Mouse (Mus musculus) midbrain, embryonic 13.5 days (tissue): ENCODE measurements around the gene Lce1h. TPM values are rescaled to one million over a fixed set of nuclear protein-coding genes. Genes with fewer than 3 reads are reported as not detected.

Experiments
- ATAC-seq: fragments of 200-750 bp; cut with Nextera tagmentation; 2 replicates; pipeline ENCODE4 v1.8.0; 2017; ENCODE audit warnings: mild to moderate bottlenecking, moderate TSS enrichment, moderate library complexity
- H3K27ac ChIP-seq: fragments of 300-500 bp; sonication (generic); 2 replicates; pipeline ENCODE4 v1.5.1; 2015; ENCODE audit warnings: inconsistent platforms, mild to moderate bottlenecking, moderate library complexity
- H3K27me3 ChIP-seq: fragments of 300-500 bp; sonication (generic); 2 replicates; pipeline ENCODE4 v1.6.1; 2015; ENCODE audit warnings: mild to moderate bottlenecking, inconsistent platforms
- H3K36me3 ChIP-seq: fragments of 300-500 bp; sonication (generic); 2 replicates; pipeline ENCODE4 v1.6.1; 2015; ENCODE audit warnings: mild to moderate bottlenecking, inconsistent platforms
- H3K4me1 ChIP-seq: fragments of 300-500 bp; sonication (generic); replicated peaks from 2 replicates; pipeline ENCODE4 v1.6.1; 2015; ENCODE audit warnings: inconsistent platforms
- H3K4me2 ChIP-seq: fragments of 300-500 bp; sonication (generic); replicated peaks from 2 replicates; pipeline ENCODE4 v1.6.1; 2015; ENCODE audit warnings: moderate library complexity, mild to moderate bottlenecking, inconsistent platforms
- H3K4me3 ChIP-seq: fragments of 300-500 bp; sonication (generic); replicated peaks from 2 replicates; pipeline ENCODE4 v1.5.1; 2015; ENCODE audit warnings: mild to moderate bottlenecking, inconsistent platforms
- H3K9ac ChIP-seq: fragments of 300-500 bp; sonication (generic); replicated peaks from 2 replicates; pipeline ENCODE4 v1.6.1; 2015; ENCODE audit warnings: mild to moderate bottlenecking, inconsistent platforms
- H3K9me3 ChIP-seq: fragments of 300-500 bp; sonication (generic); 2 replicates; pipeline ENCODE4 v1.6.1; 2016; ENCODE audit warnings: mild to moderate bottlenecking, inconsistent platforms
- WGBS: fragments of 180-500 bp; shearing (Covaris S2); methylation state at CpG from one replicate; pipeline ENCODE4 v1.1.7; 2015; 5-methylcytosine and 5-hydroxymethylcytosine counted together
- polyA plus RNA-seq: library from polyadenylated mRNA; unstranded; fragments of >200 nt; fragmentation: Nextera tagmentation; extraction: Ambion mirVana; gene quantifications from 2 replicates; pipeline ENCODE4 v1.2.1, GENCODE M21; 2015

The Lce1h gene
- polyA plus RNA-seq: not detected in 2 replicates

- Histone ChIP-seq H3K36me3 (no peaks in the 10 kb centered on the region), H3K9ac (no peak within 1 kb of the TSS), H3K27me3 (no peaks in the 10 kb centered on the region), H3K4me1 (no peaks in the 10 kb centered on the region), H3K4me2 (no peak within 1 kb of the TSS), H3K9me3 (no peaks in the 10 kb centered on the region), H3K4me3 (no peak within 1 kb of the TSS), H3K27ac (no peak within 1 kb of the TSS)
- ATAC-seq: no peak
- whole genome bisulfite sequencing: 93% methylated on average over 1 of the region's 1 CpGs
Measured at GRCm38 (mm10) chr3:92764965-92765364, at the start of gene Lce1h. Gene Lce1h (minus strand): TSS chr3:92765065.

GRCm38 (mm10) chr3:92807791-92808190 lies 42.9 kb upstream of the Lce1h start, which contains the start of gene Lce1k:
Gene Lce1k (minus strand): TSS chr3:92807891.
- Histone ChIP-seq H3K9me3 (no peaks in the 10 kb centered on the region), H3K27ac (no peak within 1 kb of the TSS)

GRCm38 (mm10) chr3:92790414-92790813 lies 25.5 kb upstream of the Lce1h start, which contains the start of gene Lce1j:
Gene Lce1j (minus strand): TSS chr3:92790514.
- WGBS: 93% methylated on average over 1 of the region's 1 CpGs
- H3K4me3 ChIP-seq: no peak within 1 kb of the TSS
- no peak for ATAC-seq

More at GRCm38 (mm10) chr3:92807791-92808190, 42.9 kb upstream of the Lce1h start, which contains the start of gene Lce1k:
- H3K27me3 ChIP-seq: no peaks in the 10 kb centered on the region
- H3K9ac ChIP-seq: no peak within 1 kb of the TSS
- no peak within 1 kb of the TSS for H3K4me2 ChIP-seq
- no peak for ATAC-seq
- H3K4me1 ChIP-seq: no peaks in the 10 kb centered on the region
- no peaks in the 10 kb centered on the region for H3K36me3 ChIP-seq
- no peak within 1 kb of the TSS for H3K4me3 ChIP-seq

GRCm38 (mm10) chr3:92778799-92779198 lies 13.9 kb upstream of the Lce1h start, which contains the start of gene Lce1i:
Gene Lce1i (minus strand): TSS chr3:92778899.
- no peak within 1 kb of the TSS for H3K9ac ChIP-seq
- no peak for ATAC-seq
- H3K36me3 ChIP-seq: no peaks in the 10 kb centered on the region
- H3K27me3 ChIP-seq: no peaks in the 10 kb centered on the region
- H3K27ac ChIP-seq: no peak within 1 kb of the TSS
- no peaks in the 10 kb centered on the region for H3K9me3 ChIP-seq
- H3K4me2 ChIP-seq: no peak within 1 kb of the TSS
- H3K4me1 ChIP-seq: no peaks in the 10 kb centered on the region
- H3K4me3 ChIP-seq: no peak within 1 kb of the TSS
- 82% methylated on average over 1 of the region's 1 CpGs for WGBS

More at GRCm38 (mm10) chr3:92790414-92790813, 25.5 kb upstream of the Lce1h start, which contains the start of gene Lce1j:
- Histone ChIP-seq H3K27ac (no peak within 1 kb of the TSS), H3K9me3 (no peaks in the 10 kb centered on the region), H3K9ac (no peak within 1 kb of the TSS), H3K36me3 (no peaks in the 10 kb centered on the region), H3K4me2 (no peak within 1 kb of the TSS), H3K27me3 (no peaks in the 10 kb centered on the region), H3K4me1 (no peaks in the 10 kb centered on the region)

- 24% methylated on average over 3 of the region's 3 CpGs for WGBS
- Histone ChIP-seq H3K27ac (no peak overlapping the region), H3K4me2 (no peak overlapping the region), H3K36me3 (no peaks in the 10 kb centered on the region), H3K9me3 (no peaks in the 10 kb centered on the region), H3K4me1 (no peaks in the 10 kb centered on the region), H3K27me3 (no peaks in the 10 kb centered on the region), H3K4me3 (no peak overlapping the region), H3K9ac (no peak overlapping the region)
- no peak for ATAC-seq
Measured at GRCm38 (mm10) chr3:92771573-92771972, 6.7 kb upstream of the Lce1h start.

GRCm38 (mm10) chr3:92753197-92753596 lies 11.7 kb downstream of the Lce1h start:
- Histone ChIP-seq H3K9ac (no peak overlapping the region), H3K36me3 (no peaks in the 10 kb centered on the region), H3K27me3 (no peaks in the 10 kb centered on the region), H3K9me3 (no peaks in the 10 kb centered on the region), H3K27ac (no peak overlapping the region), H3K4me2 (no peak overlapping the region), H3K4me1 (no peaks in the 10 kb centered on the region), H3K4me3 (no peak overlapping the region)
- WGBS: 43% methylated on average over 3 of the region's 3 CpGs
- no peak for ATAC-seq

GRCm38 (mm10) chr3:92752238-92752637 lies 12.6 kb downstream of the Lce1h start, which contains the start of gene Lce1g:
Gene Lce1g (minus strand): TSS chr3:92752338.
- Histone ChIP-seq H3K4me1 (no peaks in the 10 kb centered on the region), H3K27ac (no peak within 1 kb of the TSS), H3K4me2 (no peak within 1 kb of the TSS), H3K9ac (no peak within 1 kb of the TSS), H3K36me3 (no peaks in the 10 kb centered on the region), H3K27me3 (no peaks in the 10 kb centered on the region), H3K9me3 (no peaks in the 10 kb centered on the region), H3K4me3 (no peak within 1 kb of the TSS)
- no peak for ATAC-seq
- 85% methylated on average over 1 of the region's 1 CpGs for WGBS

GRCm38 (mm10) chr3:92738996-92739395 lies 25.9 kb downstream of the Lce1h start, which contains the start of gene Gm38119:
Gene Gm38119 (minus strand): TSS chr3:92739096.
- no peak for ATAC-seq
- WGBS: 86% methylated on average over 1 of the region's 1 CpGs

GRCm38 (mm10) chr3:92722631-92723030 lies 42.2 kb downstream of the Lce1h start:
- no peaks in the 10 kb centered on the region for H3K36me3 ChIP-seq
- H3K4me1 ChIP-seq: no peaks in the 10 kb centered on the region
- H3K4me2 ChIP-seq: no peak overlapping the region
- H3K27ac ChIP-seq: no peak overlapping the region
- no peak overlapping the region for H3K4me3 ChIP-seq
- no peaks in the 10 kb centered on the region for H3K9me3 ChIP-seq
- H3K9ac ChIP-seq: no peak overlapping the region
- no peak for ATAC-seq
- 92% methylated on average over 5 of the region's 5 CpGs for WGBS
- H3K27me3 ChIP-seq: no peaks in the 10 kb centered on the region

More at GRCm38 (mm10) chr3:92738996-92739395, 25.9 kb downstream of the Lce1h start, which contains the start of gene Gm38119:
- no peak within 1 kb of the TSS for H3K9ac ChIP-seq
- no peak within 1 kb of the TSS for H3K4me3 ChIP-seq
- no peak within 1 kb of the TSS for H3K27ac ChIP-seq
- H3K36me3 ChIP-seq: no peaks in the 10 kb centered on the region
- H3K4me2 ChIP-seq: no peak within 1 kb of the TSS
- no peaks in the 10 kb centered on the region for H3K9me3 ChIP-seq
- H3K4me1 ChIP-seq: no peaks in the 10 kb centered on the region
- H3K27me3 ChIP-seq: no peaks in the 10 kb centered on the region

GRCm38 (mm10) chr3:92720250-92720649 lies 44.6 kb downstream of the Lce1h start, which contains the start of gene Lce1f:
Gene Lce1f (minus strand): TSS chr3:92720350.
- Histone ChIP-seq H3K4me2 (no peak within 1 kb of the TSS), H3K27ac (no peak within 1 kb of the TSS), H3K9ac (no peak within 1 kb of the TSS), H3K9me3 (no peaks in the 10 kb centered on the region), H3K36me3 (no peaks in the 10 kb centered on the region), H3K4me3 (no peak within 1 kb of the TSS), H3K27me3 (no peaks in the 10 kb centered on the region), H3K4me1 (no peaks in the 10 kb centered on the region)
- no peak for ATAC-seq
- 81% methylated on average over 3 of the region's 3 CpGs for WGBS

- ATAC-seq: no peak
- no peaks in the 10 kb centered on the region for H3K4me1 ChIP-seq
- no peak overlapping the region for H3K4me3 ChIP-seq
- H3K9ac ChIP-seq: no peak overlapping the region
- no peak overlapping the region for H3K27ac ChIP-seq
- H3K4me2 ChIP-seq: no peak overlapping the region
- no peaks in the 10 kb centered on the region for H3K27me3 ChIP-seq
- H3K36me3 ChIP-seq: no peaks in the 10 kb centered on the region
- H3K9me3 ChIP-seq: no peaks in the 10 kb centered on the region
Measured at GRCm38 (mm10) chr3:92715122-92715521, 49.7 kb downstream of the Lce1h start.
